Mouse (Mus musculus): ENCODE data around the gene Ccdc194. TPM values are rescaled to one million over a fixed set of nuclear protein-coding genes. Genes with fewer than 3 reads are reported as not detected.
A peak's percentile ranks its signal among the peaks of the same experiment; 100 is the strongest.

Gene Ccdc194
- polyA plus RNA-seq (2015; fragmentation: Nextera tagmentation; extraction: Ambion mirVana) = 0.06 and 0.14 TPM in 2 replicates

GRCm38 (mm10) chr8:71525226-71526050 is at the start of gene Ccdc194:
TSS of gene Ccdc194 (minus strand) at chr8:71525711.
- H3K4me2 ChIP-seq = no peak within 1 kb of the TSS
- H3K9ac ChIP-seq = no peak within 1 kb of the TSS
- no peaks in the 10 kb centered on the region for H3K36me3 ChIP-seq (replicated peaks)
- 39% methylated on average over 46 of the region's 46 CpGs for WGBS (ENCODE audit: insufficient replicate concordance)
- peak within 1 kb of the TSS; percentile 33; the same call in 1 of the 2 replicates for H3K27ac ChIP-seq (replicated peaks)
- no peak for ATAC-seq (ENCODE audit: insufficient read depth)
- H3K4me1 ChIP-seq (replicated peaks) = peaks cover 12% of the 10 kb centered on the region; the same call in 1 of the 2 replicates
- no peaks in the 10 kb centered on the region for H3K9me3 ChIP-seq (replicated peaks)
- H3K4me3 ChIP-seq (replicated peaks) = no peak within 1 kb of the TSS
- peaks cover 35% of the 10 kb centered on the region for H3K27me3 ChIP-seq

- ATAC-seq (ENCODE audit: insufficient read depth) = no peak
- Histone ChIP-seq H3K36me3 (replicated peaks) (no peaks in the 10 kb centered on the region), H3K27ac (replicated peaks) (no peak overlapping the region), H3K4me2 (no peak overlapping the region), H3K27me3 (peaks cover 14% of the 10 kb centered on the region), H3K4me1 (replicated peaks) (peaks cover 13% of the 10 kb centered on the region), H3K4me3 (replicated peaks) (no peak overlapping the region), H3K9me3 (replicated peaks) (no peaks in the 10 kb centered on the region), H3K9ac (no peak overlapping the region)
- 33% methylated on average over 1 of the region's 1 CpGs for WGBS (ENCODE audit: insufficient replicate concordance)
Observed at GRCm38 (mm10) chr8:71575020-71575419, 49.5 kb upstream of the Ccdc194 start.

GRCm38 (mm10) chr8:71574426-71574825 is 48.9 kb upstream of the Ccdc194 start:
- H3K27me3 ChIP-seq = peaks cover 20% of the 10 kb centered on the region
- WGBS (ENCODE audit: insufficient replicate concordance) = 62% methylated on average over 7 of the region's 7 CpGs

GRCm38 (mm10) chr8:71572847-71573633 is 47.5 kb upstream of the Ccdc194 start:
- 70% methylated on average over 9 of the region's 9 CpGs for WGBS (ENCODE audit: insufficient replicate concordance)
- H3K4me2 ChIP-seq = no peak overlapping the region
- H3K9ac ChIP-seq = no peak overlapping the region
- no peak for ATAC-seq (ENCODE audit: insufficient read depth)
- H3K36me3 ChIP-seq (replicated peaks) = no peaks in the 10 kb centered on the region
- peaks cover 34% of the 10 kb centered on the region for H3K27me3 ChIP-seq
- H3K27ac ChIP-seq (replicated peaks) = no peak overlapping the region
- no peaks in the 10 kb centered on the region for H3K9me3 ChIP-seq (replicated peaks)
- H3K4me3 ChIP-seq (replicated peaks) = no peak overlapping the region
- peaks cover 31% of the 10 kb centered on the region for H3K4me1 ChIP-seq (replicated peaks)

More at GRCm38 (mm10) chr8:71574426-71574825, 48.9 kb upstream of the Ccdc194 start:
- no peak overlapping the region for H3K27ac ChIP-seq (replicated peaks)
- H3K4me1 ChIP-seq (replicated peaks) = peaks cover 19% of the 10 kb centered on the region
- H3K36me3 ChIP-seq (replicated peaks) = no peaks in the 10 kb centered on the region
- no peak overlapping the region for H3K4me3 ChIP-seq (replicated peaks)
- no peak for ATAC-seq (ENCODE audit: insufficient read depth)
- H3K4me2 ChIP-seq = no peak overlapping the region
- H3K9me3 ChIP-seq (replicated peaks) = no peaks in the 10 kb centered on the region
- no peak overlapping the region for H3K9ac ChIP-seq

- ATAC-seq (ENCODE audit: insufficient read depth) = no peak
- Histone ChIP-seq H3K4me3 (replicated peaks) (no peak overlapping the region), H3K27me3 (peaks cover 43% of the 10 kb centered on the region), H3K27ac (replicated peaks) (no peak overlapping the region), H3K9ac (no peak overlapping the region), H3K4me2 (no peak overlapping the region), H3K9me3 (replicated peaks) (no peaks in the 10 kb centered on the region), H3K36me3 (replicated peaks) (no peaks in the 10 kb centered on the region), H3K4me1 (replicated peaks) (peaks cover 31% of the 10 kb centered on the region)
- WGBS (ENCODE audit: insufficient replicate concordance) = 67% methylated on average over 2 of the region's 2 CpGs
Observed at GRCm38 (mm10) chr8:71572077-71572476, 46.6 kb upstream of the Ccdc194 start.

GRCm38 (mm10) chr8:71570291-71570954 is 44.9 kb upstream of the Ccdc194 start:
- ATAC-seq (ENCODE audit: insufficient read depth) = peak; percentile 74
- under 1% methylated on average over 41 of the region's 41 CpGs for WGBS (ENCODE audit: insufficient replicate concordance)
- H3K4me1 ChIP-seq (replicated peaks) = peaks cover 31% of the 10 kb centered on the region
- no peaks in the 10 kb centered on the region for H3K9me3 ChIP-seq (replicated peaks)
- peaks cover 50% of the 10 kb centered on the region for H3K27me3 ChIP-seq
- H3K4me3 ChIP-seq (replicated peaks) = peak overlapping the region; percentile 57
- H3K4me2 ChIP-seq = peak overlapping the region; percentile 73
- H3K27ac ChIP-seq (replicated peaks) = no peak overlapping the region
- no peaks in the 10 kb centered on the region for H3K36me3 ChIP-seq (replicated peaks)
- peak overlapping the region; percentile 40 for H3K9ac ChIP-seq

- Histone ChIP-seq H3K36me3 (replicated peaks) (no peaks in the 10 kb centered on the region), H3K27me3 (peaks cover 50% of the 10 kb centered on the region), H3K4me1 (replicated peaks) (peaks cover 31% of the 10 kb centered on the region), H3K9ac (peak overlapping the region; percentile 30; the same call in 1 of the 2 replicates), H3K9me3 (replicated peaks) (no peaks in the 10 kb centered on the region), H3K4me2 (peak overlapping the region; percentile 73), H3K4me3 (replicated peaks) (peak overlapping the region; percentile 57), H3K27ac (replicated peaks) (0 out of 2 replicates have a peak overlapping the region, but pooled peaks have one; percentile 29)
- ATAC-seq (ENCODE audit: insufficient read depth) = peak; percentile 71
- 4% methylated on average over 51 of the region's 51 CpGs for WGBS (ENCODE audit: insufficient replicate concordance)
Observed at GRCm38 (mm10) chr8:71569366-71570290, 44.1 kb upstream of the Ccdc194 start.

GRCm38 (mm10) chr8:71568941-71569340 is 43.4 kb upstream of the Ccdc194 start:
- 47% methylated on average over 6 of the region's 6 CpGs for WGBS (ENCODE audit: insufficient replicate concordance)
- Histone ChIP-seq H3K4me3 (replicated peaks) (peak overlapping the region; percentile 57; the same call in 1 of the 2 replicates), H3K4me1 (replicated peaks) (peaks cover 31% of the 10 kb centered on the region), H3K4me2 (peak overlapping the region; percentile 73), H3K27me3 (peaks cover 50% of the 10 kb centered on the region), H3K27ac (replicated peaks) (no peak overlapping the region), H3K9ac (no peak overlapping the region), H3K36me3 (replicated peaks) (no peaks in the 10 kb centered on the region), H3K9me3 (replicated peaks) (no peaks in the 10 kb centered on the region; the same call in 1 of the 2 replicates)
- ATAC-seq (ENCODE audit: insufficient read depth) = no peak

- Histone ChIP-seq H3K9me3 (replicated peaks) (no peaks in the 10 kb centered on the region; the same call in 1 of the 2 replicates), H3K4me3 (replicated peaks) (peak within 1 kb of the TSS; percentile 57), H3K27me3 (peaks cover 50% of the 10 kb centered on the region), H3K27ac (replicated peaks) (0 out of 2 replicates have a peak within 1 kb of the TSS, but pooled peaks have one; percentile 29), H3K36me3 (replicated peaks) (no peaks in the 10 kb centered on the region), H3K4me2 (peak within 1 kb of the TSS; percentile 73), H3K9ac (peak within 1 kb of the TSS; percentile 30; the same call in 1 of the 2 replicates), H3K4me1 (replicated peaks) (peaks cover 31% of the 10 kb centered on the region)
- WGBS (ENCODE audit: insufficient replicate concordance) = 28% methylated on average over 13 of the region's 13 CpGs
- ATAC-seq (ENCODE audit: insufficient read depth) = no peak
Observed at GRCm38 (mm10) chr8:71568387-71568937, 43.0 kb upstream of the Ccdc194 start, which contains the start of gene Slc27a1. TSS of gene Slc27a1 (plus strand) at chr8:71568882.
